Mouse (Mus musculus): ENCODE measurements at regions not wholly inside any gene's neighbourhood (a gene's known extent, or its start where the extent isn't known, plus 50 kb on each side); places are given as distances from the start of the nearest gene placed in this dataset.

DNA sequence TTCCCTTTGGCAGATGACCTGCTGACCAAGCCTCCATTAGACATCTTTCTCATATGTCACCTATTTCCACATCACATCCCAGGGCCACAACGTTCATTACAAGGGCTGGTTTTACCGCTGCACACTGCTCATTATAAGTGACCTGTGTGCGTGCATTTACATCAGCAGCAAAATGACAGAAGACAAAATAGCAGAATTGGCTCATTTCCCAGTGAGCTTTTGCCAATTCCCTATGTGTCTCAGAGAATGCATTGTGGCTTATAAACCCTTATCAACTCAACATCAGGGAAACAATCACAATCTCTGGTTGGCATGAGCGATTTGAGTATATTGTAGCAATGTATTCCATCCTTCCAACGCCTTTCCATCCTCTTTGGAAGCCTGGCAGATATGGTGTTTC is 364.7 kb downstream of the Samd5 start:
- DNase-seq (ENCODE audit: low spot score in 2 of 2): no peak

DNA sequence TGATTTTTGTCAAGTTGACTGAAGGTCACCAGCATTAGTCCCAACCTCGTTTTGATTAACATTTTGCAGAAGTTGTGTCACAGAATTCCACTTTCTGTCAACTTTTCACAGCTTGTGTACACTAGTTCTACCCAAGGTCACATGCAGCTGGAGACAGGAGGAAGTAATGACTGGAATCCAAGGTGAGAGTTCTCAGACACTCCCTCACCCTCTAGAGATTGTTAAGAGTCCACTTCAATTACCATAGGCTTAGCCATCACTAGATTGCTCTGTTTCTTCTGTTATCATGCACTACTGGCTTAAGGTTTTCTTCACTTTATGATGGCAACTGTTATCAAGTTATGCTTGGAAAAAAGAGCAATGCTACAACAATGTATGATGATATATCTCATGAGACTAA is 379.0 kb downstream of the Samd5 start:
- DNase-seq (ENCODE audit: low spot score in 2 of 2): no peak

DNA sequence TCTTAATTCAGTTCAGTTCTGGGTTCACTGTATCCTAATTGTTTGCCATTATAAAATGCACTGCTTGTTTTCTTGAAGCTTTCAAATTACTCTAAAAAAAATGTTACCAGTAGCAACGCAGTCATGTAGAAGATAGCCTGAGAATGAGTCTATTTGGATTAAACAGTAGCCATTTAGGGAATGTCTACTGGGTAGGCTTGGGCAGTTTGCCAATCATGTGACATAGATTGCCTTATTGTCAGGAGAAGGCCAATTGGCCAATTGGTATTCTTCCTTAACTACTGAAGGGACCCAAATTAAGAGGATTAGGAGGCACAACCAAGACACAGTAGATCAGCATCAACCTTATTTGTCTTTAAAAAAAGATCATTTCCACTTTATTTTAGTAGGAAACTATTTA is 379.7 kb downstream of the Samd5 start:
- no peak for DNase-seq (ENCODE audit: low spot score in 2 of 2)

DNA sequence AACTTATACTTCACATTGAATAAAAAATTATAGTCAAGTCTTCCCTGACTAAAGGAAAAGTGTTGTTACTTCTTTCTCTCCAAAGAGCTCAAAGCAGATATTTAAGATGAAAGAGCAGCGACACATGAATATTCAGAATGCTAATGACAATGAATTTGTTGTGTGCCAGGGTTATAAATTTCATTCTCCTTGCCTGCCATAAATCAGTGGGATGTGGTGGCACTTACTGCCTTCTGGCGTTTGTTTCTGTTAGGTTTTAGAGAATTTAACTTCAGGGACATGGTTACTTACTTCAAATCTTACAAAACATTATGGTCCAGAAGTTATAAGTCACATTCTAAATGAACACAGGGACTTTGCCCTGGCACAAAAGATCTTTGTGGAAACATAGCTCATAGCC is 380.4 kb downstream of the Samd5 start:
- no peak for DNase-seq (ENCODE audit: low spot score in 2 of 2)

DNA sequence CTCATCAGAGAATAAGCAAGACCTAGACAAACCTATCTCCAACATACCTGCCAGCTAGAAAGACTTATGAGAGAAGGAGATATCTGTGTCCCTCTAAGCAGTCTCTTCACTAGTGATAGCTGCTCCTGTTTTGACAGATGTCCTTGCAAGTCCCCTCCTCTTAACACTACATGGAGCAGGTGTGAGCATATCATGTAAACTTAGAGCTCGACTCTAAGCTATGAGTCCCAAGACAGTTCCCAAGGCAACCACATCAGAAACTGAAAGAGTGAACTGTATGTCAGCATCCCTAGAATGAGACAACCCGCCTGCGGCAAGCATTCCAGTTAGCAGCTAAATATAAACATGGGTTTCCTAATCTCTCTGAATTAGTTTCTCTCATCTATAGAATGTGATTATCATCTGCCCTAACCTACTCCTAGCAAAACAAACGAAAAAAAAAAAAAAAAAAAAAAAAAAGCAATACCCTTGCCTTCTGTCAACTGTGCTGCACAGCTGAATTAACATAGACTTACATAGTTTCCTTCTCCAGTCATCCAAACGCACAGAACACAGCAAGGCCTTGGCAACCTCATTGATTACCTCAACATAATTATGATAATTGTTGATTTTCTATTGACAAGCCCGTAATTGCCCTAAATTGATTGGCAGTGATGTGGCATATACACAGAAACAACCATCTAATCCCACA is 383.4 kb downstream of the Samd5 start:
- no peak for DNase-seq (ENCODE audit: low spot score in 2 of 2)

DNA sequence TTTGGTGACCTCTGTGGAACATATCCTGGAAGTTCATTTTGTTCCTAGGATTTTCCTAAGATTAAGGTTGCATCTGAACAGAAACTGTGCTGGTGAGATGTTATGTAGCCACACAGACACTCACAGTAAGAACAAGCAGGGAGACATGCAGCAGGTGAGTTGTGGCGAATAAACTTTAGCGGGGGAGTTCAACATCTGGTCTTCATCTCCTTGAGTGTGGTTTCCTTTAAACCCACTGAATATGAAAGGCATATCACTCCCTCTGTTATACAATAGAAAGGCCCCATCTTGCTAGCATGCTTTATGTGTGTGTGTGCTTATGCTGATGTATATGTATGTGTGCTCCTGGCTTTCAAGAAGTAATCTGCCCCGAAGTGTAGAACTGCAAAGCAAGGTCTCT is 387.1 kb upstream of the Sash1 start:
- DNase-seq (ENCODE audit: low spot score in 2 of 2): no peak

DNA sequence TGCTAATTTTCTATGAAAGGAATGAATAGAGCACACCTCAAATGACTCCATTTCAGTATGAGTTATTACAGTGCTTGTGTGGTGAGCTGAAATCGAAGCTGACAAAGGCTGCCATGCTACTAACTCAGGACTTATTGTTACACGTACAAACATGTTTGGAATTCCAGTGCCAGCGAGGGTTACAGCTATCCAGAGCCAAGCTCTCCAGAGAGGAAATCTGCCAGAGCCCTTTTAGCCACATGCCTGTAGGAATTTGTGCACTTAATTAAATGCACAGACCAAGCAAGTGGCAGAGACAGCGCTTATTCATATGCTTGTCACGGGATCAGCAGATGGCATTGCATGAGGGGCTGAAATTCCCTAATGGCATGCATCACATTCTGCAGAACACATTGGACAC is 386.4 kb upstream of the Sash1 start:
- no peak for DNase-seq (ENCODE audit: low spot score in 2 of 2)

DNA sequence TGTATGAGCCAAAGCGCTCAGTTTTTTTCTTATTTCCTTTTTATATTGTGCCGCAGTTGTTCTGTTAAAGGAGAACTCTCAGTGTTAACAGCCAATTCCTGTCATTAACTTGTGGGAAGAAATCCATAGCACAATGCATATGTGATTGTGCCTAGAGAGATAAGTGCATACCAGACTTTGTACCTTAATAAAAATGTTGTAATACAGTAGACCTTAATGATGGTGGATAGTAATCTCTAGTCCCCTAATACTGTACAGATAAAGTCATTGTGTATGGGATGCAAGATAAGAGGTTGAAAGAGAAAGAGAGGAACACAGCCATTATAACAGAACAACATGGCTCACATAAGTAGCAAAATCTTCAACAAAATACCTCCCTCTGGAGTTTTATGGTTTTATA is 379.7 kb upstream of the Sash1 start:
- no peak for DNase-seq (ENCODE audit: low spot score in 2 of 2)

DNA sequence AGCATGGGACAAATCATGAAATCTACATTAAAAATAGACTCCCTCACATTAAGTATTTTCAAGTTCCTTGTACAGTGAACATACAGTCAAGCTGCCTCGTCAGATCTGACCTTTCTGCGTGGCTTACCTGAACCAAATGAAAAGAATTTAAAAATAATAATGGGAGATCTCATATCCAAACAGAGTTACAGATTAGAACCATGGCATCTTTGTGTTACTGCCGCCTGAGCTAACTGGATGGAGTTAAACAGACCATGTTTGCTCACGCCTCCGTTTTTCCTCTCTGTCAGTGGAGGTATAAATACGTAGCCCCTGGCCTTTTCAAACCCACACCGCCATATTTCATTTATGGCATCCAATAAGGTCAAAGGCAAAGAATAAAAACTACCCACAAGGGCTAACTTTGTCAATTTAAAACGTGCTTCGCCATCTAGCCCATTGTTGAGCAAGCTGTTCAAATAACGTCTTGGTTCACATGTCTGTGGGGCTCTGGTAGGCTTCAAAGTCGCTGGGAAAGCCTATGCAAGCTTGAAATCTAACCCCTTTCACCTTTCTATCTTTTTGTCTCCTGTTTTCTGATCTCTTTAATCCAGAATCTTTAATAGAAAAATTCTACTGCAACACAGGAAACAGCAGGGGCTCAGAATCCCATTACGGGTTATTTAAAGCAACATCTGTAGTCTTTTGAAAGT is 378.6 kb upstream of the Sash1 start:
- DNase-seq (ENCODE audit: low spot score in 2 of 2): no peak

DNA sequence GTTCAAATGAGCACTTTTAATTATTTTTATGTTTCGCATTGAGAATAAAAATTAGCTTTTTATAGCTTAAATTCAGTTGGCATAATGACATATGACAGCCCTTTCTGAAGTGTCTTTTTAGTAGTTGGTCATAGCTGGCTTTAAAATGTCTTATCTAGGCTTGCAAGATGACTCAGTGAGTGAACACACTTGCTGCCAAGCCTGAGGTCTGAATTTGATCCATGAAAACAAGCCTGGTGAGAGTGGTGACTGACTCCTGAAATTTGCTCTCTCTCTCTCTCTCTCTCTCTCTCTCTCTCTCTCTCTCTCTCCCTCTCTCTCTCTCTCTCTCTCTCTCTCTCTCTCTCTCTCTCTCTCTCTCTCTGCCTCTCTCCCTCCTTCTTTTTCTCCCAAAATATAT is 372.8 kb upstream of the Sash1 start:
- DNase-seq (ENCODE audit: low spot score in 2 of 2): no peak

DNA sequence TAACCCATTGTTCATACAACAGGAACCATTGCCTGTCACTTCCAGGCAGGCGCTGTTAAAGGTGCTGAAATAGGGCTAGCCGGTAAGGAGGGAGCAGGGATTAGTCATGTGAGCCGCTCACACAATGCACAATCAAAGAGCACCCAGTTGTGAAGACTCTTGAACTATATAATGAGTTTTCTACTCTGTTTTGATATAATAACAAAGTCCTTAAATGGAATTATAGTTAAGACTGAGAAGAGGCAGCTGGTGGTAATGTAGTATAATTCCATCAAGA is 367.0 kb upstream of the Sash1 start:
- no peak for DNase-seq (ENCODE audit: low spot score in 2 of 2)

DNA sequence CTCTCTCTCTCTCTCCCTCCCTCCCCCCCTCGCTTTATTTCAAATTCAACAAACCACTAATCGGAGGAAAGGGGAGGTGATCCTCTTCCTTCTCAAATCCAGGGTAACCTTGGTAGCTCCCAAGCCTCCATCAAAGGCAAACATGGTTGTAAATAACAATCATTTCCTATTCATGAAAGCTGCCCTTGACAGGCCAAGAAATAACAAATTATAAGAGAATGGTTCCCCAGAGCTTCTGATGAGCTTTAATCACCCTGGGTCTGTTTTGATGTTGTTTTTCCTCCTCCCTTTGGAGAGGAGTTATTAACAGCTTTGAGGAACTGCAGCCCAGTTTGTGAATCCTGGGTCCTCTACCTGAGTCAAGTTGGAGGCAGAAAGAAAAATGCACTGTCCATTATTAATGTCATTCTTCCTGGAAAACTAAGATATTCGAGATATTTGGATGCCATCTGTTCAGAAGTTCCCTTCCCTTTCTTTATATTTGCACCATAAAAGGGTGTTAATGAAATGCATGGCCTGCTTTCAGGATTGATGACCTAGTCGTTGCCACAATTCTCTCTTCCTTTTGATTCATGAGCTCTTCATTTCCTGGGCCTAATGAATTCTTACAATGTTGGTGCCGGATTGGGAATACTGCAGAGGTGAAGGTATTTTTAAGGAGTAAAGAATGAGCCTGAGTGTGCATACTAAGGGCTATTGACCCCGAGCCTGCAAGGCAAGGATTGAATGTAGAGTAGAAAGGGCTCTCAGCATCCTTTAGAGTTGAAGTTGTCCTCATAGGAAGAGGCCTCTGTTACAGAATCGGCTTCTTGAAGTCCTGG is 366.5 kb upstream of the Sash1 start:
- no peak for DNase-seq (ENCODE audit: low spot score in 2 of 2)

DNA sequence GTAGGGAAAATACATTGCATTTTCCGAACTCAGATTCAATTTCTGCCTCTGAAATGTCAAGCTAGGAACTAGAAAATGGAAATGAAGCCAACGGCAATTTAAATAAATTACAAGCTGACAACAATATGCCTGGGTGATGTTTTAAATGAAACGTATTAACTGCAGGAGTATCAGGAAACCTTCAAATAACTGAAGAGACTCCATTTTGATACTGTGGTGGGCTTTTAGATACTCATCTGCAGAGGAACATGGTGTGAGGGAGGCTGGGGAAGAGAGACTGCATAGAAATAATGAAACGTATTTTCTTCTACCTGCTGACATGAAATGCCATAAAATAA is 357.4 kb upstream of the Sash1 start:
- DNase-seq (ENCODE audit: low spot score in 2 of 2): no peak

DNA sequence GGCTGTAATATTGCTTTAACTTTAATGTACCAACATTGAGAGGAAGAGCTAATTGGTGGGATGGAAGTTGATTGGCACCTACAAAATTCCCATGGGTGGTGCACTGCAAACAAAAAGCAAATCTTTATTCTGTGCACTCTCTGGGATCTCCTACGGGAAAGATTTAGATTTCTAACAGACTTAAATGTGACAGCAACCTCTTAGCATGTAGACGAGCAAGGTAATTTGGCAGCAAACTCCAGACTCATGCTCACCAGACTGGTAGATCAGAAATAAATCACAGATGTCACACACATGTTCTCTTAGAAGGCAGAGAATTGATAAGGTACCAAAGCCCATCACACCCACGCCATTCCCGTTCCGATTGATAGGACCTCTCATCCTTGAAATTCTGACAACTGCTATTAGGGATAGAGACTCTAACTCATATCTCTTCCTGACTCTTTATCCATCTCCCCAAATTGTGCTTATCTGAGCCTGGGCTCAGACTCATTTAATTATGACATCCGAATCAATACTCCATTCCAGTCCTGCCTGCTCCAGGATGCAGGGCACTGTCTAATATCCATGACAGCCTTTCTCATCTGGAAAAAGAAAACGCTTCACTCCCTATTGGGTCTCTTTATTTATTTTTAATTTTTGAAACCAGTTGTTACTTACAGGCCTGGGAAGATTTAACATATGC is 356.9 kb upstream of the Sash1 start:
- DNase-seq (ENCODE audit: low spot score in 2 of 2): no peak

DNA sequence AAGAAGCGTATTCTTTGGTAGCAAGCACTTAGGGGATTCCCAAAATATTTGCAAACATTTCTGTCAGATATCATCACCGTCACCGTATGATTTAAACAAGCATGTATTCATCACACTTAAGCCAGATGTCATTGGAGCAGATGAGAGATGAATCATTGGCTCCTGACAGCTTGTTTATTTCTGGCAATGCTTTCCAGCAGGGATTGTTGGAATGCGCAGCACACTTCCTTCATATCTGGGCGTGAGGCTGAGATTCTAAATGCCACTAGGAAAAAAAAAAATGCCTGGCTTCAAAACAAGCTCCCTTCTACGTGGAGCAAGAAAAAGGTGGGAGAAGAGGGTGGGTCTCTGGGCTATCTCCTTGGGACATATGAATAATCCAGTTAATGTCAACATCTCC is 354.1 kb upstream of the Sash1 start:
- no peak for DNase-seq (ENCODE audit: low spot score in 2 of 2)

DNA sequence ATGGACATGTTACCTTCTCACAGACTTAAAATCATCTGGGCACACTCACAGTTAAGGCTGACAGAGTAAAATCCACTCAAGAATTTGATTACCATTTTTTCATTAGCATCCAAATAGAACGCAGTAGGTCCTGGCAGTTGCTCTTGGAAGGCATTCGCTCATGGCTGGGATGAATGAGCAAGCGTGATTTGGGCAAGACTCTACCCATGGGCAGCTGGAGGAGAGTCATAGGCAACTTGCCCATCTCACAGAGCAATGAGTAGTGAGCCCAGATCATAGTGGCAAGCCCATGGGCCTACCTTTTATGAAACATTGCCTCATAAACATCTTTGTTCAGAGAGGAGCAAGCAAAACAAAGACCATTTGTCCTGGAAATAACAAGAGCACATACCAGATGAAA is 345.9 kb upstream of the Sash1 start:
- DNase-seq (ENCODE audit: low spot score in 2 of 2): no peak

DNA sequence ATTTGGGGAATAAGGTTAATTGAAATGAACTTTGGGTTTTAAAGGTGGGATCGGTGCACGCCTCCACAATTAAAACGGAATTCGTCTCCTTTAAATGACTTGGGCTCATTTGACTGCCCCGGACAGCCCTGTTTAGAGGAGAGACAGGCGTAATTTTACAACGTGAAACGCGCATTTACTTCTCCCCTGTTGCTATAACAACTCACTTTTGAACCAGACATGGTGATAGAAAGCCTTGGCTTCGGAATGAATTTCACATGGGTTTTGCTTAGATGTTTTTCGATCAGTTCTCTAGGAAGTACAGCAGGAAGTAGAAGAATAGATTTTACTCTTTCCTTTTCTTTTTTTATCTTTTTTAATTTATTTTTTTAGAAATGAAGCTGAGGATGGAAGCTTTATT is 343.2 kb upstream of the Sash1 start:
- no peak for DNase-seq (ENCODE audit: low spot score in 2 of 2)

DNA sequence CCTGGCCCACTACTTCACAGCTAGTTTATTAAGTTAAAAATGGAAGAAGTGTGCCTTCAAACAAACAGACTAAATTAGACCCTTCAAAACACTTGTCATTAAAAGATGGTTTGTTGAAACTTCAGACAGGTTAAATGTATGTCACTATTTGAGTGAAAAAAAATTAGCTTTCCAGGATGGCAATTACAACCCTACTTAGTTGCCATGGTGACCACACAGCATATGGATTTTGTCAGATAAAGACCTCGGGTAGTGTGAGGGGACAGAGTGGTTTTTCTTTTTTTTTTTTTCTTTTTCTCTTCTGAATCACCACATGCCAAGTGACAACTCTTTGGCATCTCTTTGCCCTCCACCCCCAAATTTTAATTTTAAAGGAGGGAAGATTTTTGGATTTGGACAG is 341.5 kb upstream of the Sash1 start:
- no peak for DNase-seq (ENCODE audit: low spot score in 2 of 2)

DNA sequence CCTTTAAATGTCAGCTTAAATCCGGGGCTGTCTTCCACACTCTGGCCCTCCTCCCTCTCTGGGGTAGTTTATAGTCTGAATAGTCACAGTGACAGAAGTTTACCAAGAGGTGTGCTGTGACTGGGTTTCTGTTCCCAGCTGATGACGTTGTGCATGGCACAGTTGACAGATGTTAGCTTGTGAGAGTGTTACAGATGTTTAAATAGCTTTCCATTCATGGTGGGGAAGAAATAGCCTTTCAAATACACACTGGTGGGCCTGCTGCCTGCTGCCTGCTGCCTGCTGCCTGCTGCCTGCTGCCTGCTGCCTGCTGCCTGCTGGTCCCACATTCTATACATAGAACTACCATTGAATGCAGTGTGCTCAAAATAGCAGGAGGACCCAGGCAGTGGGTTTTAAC is 324.8 kb upstream of the Sash1 start:
- no peak for DNase-seq (ENCODE audit: low spot score in 2 of 2)

DNA sequence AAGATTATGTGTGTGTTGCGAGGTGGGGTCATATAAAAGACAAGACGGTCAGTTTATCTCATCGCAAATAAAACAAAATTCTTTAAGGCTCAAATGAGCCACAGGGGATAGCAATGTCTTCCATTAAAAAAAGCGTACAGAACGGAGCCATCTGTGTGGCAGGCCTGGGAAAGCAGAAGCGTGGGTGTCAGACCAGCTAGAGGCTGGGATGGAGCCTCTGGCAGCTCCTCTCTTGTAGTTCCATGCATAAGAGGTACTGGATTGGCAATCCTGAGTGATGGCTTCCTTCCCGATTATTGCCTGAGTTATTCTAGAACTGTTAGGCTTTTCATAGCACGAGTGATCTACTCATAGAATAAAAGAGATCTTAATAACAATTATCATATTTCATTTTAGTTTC is 318.2 kb upstream of the Sash1 start:
- no peak for DNase-seq (ENCODE audit: low spot score in 2 of 2)

DNA sequence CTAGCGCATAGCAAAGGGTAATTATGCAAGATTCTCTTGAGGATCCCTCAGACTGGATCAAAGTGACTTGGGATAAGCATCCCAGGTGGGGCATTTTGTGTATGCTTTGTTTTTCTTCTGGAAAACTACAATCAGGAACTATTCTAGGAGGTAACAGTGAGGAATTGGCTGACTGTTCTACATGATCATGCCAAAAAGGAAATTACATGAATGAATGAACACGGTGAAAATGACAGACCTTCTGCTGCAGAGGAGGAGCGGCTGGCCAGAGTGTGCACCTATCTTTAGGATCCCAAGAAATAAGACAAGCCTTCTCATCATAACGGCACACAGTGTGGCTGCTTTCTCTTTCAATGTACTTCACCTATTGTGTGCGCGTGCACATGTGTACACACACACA is 317.5 kb upstream of the Sash1 start:
- DNase-seq (ENCODE audit: low spot score in 2 of 2): no peak

DNA sequence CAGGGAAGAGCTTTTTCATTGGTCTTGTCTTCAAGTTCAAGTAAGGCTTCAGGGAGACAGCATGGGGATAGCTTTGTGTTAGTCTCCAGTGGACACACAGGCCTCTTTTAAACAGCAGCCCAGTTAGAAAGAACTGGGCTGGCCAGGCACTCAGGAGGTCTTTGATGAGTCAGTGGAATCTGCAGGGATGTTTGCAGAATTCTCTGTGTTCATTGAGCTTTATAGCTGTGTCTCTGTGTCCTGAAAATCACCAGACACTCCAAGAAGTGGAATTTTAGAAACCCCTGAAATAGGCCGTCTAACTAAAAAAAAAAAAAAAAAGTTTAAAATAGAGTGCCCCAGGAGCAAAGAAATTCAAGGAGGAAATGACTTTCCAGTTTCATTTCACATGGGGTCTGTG is 317.1 kb upstream of the Sash1 start:
- DNase-seq (ENCODE audit: low spot score in 2 of 2): no peak
